Mouse (Mus musculus) left cerebral cortex, adult 11 months (tissue): Measurements from ENCODE around the gene Gpnmb.

Experiments
- DNase-seq: peaks from one replicate; pipeline ENCODE4 v3.0.0; 2022; ENCODE audit warnings: low spot score

Gpnmb gene

GRCm38 (mm10) chr6:49036275-49037267, at the start of gene Gpnmb:
TSS of gene Gpnmb (plus strand) at chr6:49036546.
- DNase-seq = no peak

GRCm38 (mm10) chr6:48989971-48990370, 46.4 kb upstream of the Gpnmb start:
- DNase-seq = no peak

- no peak for DNase-seq
Measured at GRCm38 (mm10) chr6:48991991-48992390, 44.4 kb upstream of the Gpnmb start.

- no peak for DNase-seq
Measured at GRCm38 (mm10) chr6:48998186-48998585, 38.2 kb upstream of the Gpnmb start.

GRCm38 (mm10) chr6:48998796-48999195, 37.5 kb upstream of the Gpnmb start:
- DNase-seq = no peak

- DNase-seq = no peak
Measured at GRCm38 (mm10) chr6:49003381-49003780, 33.0 kb upstream of the Gpnmb start.

GRCm38 (mm10) chr6:49007981-49008380, 28.4 kb upstream of the Gpnmb start:
- no peak for DNase-seq

- DNase-seq = no peak
Measured at GRCm38 (mm10) chr6:49008420-49009160, 27.8 kb upstream of the Gpnmb start.

GRCm38 (mm10) chr6:49009161-49009555, 27.2 kb upstream of the Gpnmb start:
- DNase-seq = no peak

GRCm38 (mm10) chr6:49009665-49010064, 26.7 kb upstream of the Gpnmb start:
- DNase-seq = no peak

GRCm38 (mm10) chr6:49011191-49011590, 25.2 kb upstream of the Gpnmb start:
- no peak for DNase-seq

- no peak for DNase-seq
Measured at GRCm38 (mm10) chr6:49013023-49013422, 23.3 kb upstream of the Gpnmb start.

- no peak for DNase-seq
Measured at GRCm38 (mm10) chr6:49013458-49013857, 22.9 kb upstream of the Gpnmb start.

- DNase-seq = no peak
Measured at GRCm38 (mm10) chr6:49017150-49017549, 19.2 kb upstream of the Gpnmb start.

- no peak for DNase-seq
Measured at GRCm38 (mm10) chr6:49019341-49019740, 17.0 kb upstream of the Gpnmb start.

- peak; percentile 53 for DNase-seq
Measured at GRCm38 (mm10) chr6:49021141-49022012, 15.0 kb upstream of the Gpnmb start.

- DNase-seq = no peak
Measured at GRCm38 (mm10) chr6:49022384-49022783, 14.0 kb upstream of the Gpnmb start.

- DNase-seq = no peak
Measured at GRCm38 (mm10) chr6:49023315-49023714, 13.0 kb upstream of the Gpnmb start.

- DNase-seq = no peak
Measured at GRCm38 (mm10) chr6:49025290-49025689, 11.1 kb upstream of the Gpnmb start.

- DNase-seq = no peak
Measured at GRCm38 (mm10) chr6:49026496-49026895, 9.8 kb upstream of the Gpnmb start.

GRCm38 (mm10) chr6:49028019-49028418, 8.3 kb upstream of the Gpnmb start:
- no peak for DNase-seq

GRCm38 (mm10) chr6:49028708-49029107, 7.6 kb upstream of the Gpnmb start:
- no peak for DNase-seq
